Mouse (Mus musculus) heart, postnatal 0 days (tissue): ENCODE data around the gene Dnajc13.

Experiments
- CTCF ChIP-seq: IDR thresholded peaks from 2 replicates; pipeline ENCODE4 v1.5.1; 2016; ENCODE audit warnings: antibody characterized with exemption, control low read depth, low read depth
- EP300 ChIP-seq: IDR thresholded peaks from 2 replicates; pipeline ENCODE4 v1.6.1; 2016; ENCODE audit warnings: antibody characterized with exemption, low read depth

- no peak; the same call in 1 of the 2 replicates for TF ChIP-seq EP300
- no peak for TF ChIP-seq CTCF
Measured at GRCm38 (mm10) chr9:104262823-104263352, at the start of gene Dnajc13.
